Mouse (Mus musculus) adipocyte (in vitro differentiated cells): Measurements from ENCODE around the gene Gpr3.

Source experiments
- DNase-seq: peaks from one replicate; pipeline ENCODE4 v3.0.0-alpha.2; 2016; ENCODE audit warnings: low spot score

The Gpr3 gene

DNA sequence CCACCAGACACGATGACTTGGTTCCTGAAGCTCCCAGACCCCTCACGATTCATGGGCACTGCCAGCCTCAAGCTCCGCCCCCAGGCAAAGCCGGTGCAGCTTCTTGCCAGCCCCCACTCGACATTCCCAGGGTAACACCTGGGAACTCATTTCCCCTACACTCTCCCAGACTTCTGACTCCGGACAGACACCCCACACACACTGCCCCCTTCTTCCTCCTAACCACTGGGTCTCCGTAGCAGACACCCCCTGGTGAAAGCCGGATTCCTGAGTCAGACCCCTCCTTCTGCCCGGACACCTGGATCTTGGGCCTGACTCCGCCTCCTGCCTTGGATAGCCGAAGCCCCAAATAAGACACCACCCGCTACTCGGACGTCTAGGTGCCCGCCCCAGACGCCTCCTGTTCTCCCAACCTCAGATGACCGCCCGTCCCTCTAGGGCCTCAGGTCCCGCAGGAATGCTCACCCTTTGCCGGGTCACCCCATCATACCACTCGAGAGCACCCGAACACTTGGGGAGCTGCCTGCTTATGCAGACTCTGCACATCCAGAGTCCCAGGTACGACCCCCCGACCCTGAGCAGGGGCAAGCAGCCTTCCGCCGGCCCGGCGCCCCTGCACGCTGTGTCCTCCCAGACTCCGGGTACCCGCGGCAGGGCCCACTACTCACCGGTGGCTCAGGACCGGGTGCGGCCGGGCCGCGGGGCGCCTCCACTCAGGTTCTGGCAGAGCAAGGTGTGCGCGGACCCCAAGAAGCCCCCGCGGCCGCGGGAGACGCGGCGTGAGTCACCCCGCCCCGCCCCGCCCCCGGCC, at the start of gene Gpr3, which contains the start of gene Cd164l2:
Gene Gpr3 (minus strand): TSS at position 786 of the 811 bp plus-strand sequence.
Gene Cd164l2 (plus strand): TSS at position 381 of the 811 bp plus-strand sequence.
- no peak for DNase-seq

DNA sequence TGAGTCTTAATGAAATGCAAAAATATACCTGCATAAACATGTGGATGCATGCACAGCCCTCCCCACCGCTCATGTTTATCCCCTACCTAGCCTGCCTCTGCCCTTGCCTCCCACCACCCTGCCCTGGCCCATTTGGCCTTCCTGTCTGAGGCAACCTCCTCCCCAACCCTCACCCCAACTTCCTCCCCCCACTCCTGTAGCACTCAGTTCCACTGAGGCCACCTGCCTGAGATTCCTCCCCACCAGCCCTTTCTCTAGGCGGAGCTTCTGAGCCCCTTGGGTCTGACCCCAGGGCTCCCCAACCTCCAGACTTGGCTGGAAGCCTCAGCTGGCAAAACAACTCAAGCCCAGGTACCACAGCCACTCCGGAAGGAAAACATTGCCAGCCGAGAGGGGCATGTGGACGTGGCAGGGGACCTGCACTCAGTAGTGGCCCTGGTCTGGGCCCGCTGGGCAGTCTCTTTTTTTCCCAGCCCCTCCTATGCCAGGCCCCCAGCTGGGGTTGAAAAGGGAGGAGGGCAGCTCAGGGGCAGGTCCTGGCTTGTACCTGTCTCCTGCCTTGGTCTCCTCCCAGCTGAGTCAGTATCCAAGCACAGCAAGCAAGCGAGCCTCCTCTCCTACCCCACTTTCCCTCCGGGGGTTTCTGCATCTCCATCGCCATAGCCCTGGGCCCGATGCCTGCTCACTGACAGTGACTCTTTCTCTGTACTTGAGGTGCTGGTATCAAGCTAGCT, 49.5 kb upstream of the Gpr3 start:
- DNase-seq: no peak

- DNase-seq: no peak
These were observed 45.6 kb upstream of the Gpr3 start for GRCm38 (mm10) chr4:133257798-133258408.

- DNase-seq: no peak
These were observed 44.9 kb upstream of the Gpr3 start for GRCm38 (mm10) chr4:133257230-133257629.

- DNase-seq: no peak
These were observed 44.5 kb upstream of the Gpr3 start for GRCm38 (mm10) chr4:133256820-133257219.

DNA sequence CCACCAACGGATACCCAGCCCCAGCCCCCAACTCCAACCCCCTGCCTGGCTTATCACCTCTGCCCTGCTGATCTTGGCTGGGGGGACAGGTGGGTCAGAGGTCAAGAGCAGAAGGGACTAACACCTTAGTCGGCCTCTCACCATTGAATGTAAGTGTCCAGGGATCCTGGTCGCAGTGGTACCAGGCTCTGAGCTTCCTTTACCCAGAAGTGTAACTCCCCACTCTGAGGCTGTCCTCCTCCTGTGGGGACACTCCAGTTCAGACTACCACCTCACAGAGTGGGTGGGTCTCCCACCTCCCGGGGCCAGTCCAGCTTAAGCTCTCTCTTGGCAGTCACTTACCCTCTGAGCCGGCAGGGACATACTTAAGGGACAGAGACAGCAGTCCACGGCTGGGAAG, 43.1 kb upstream of the Gpr3 start:
- no peak for DNase-seq

DNA sequence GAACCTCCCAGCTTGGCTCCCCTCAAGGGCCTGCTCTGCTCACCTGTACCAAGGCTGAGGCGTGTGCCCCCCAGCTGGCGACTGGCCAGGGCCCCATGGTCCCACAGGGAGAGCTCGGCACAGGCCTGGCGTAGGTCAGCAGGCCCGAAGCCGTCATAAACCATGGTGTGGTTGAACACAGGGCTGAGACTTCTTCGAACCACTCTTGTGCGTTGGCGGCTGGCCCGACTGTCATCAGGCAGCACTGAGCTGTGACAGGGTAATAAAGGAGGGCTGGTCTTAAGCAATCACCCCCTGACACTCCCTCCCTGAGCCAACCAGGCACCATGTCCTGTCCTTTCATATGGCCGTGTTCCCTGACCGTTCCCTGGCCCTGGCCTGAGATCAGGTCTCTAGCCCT, 41.1 kb upstream of the Gpr3 start:
- DNase-seq: peak; percentile 33

DNA sequence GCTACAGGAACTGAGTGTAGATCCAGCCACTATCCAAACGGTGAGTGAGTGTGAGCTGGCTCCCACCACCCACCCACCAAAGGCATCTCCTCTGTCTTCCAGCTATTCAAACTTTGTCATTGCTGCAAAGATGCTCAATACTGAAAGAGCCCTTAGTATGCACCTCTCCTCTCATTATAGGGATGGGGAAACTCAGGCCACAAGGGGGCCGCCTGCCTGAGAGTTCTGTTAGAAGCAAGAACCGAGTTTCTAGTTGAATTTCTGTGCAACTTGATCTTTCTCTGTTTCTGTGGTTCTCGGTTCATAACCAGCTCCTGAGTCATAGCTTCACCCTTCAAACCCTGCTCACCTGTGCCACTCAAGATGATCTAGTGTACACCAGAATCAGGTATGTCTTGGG, 39.8 kb upstream of the Gpr3 start:
- DNase-seq: no peak

- no peak for DNase-seq
These were observed 38.9 kb upstream of the Gpr3 start for GRCm38 (mm10) chr4:133251214-133251613.

DNA sequence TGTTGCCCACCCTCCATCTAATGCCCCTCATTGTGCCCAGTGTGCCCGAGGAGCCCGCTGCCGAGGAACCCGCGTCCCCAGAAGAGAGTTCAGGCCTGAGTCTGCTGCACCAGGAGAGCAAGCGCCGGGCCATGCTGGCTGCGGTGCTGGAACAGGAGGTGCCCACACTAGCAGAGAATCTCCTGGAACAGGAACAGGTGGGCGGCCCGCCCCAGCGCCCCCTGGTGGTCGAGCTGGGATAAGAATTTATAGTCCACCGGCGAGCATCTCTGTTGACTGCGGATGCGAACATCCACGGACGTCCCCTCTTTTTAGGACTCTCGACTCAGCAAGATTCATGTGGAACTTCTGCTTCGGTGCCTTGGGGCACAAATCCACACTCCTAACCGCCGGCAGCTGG, 38.3 kb upstream of the Gpr3 start:
- no peak for DNase-seq

DNA sequence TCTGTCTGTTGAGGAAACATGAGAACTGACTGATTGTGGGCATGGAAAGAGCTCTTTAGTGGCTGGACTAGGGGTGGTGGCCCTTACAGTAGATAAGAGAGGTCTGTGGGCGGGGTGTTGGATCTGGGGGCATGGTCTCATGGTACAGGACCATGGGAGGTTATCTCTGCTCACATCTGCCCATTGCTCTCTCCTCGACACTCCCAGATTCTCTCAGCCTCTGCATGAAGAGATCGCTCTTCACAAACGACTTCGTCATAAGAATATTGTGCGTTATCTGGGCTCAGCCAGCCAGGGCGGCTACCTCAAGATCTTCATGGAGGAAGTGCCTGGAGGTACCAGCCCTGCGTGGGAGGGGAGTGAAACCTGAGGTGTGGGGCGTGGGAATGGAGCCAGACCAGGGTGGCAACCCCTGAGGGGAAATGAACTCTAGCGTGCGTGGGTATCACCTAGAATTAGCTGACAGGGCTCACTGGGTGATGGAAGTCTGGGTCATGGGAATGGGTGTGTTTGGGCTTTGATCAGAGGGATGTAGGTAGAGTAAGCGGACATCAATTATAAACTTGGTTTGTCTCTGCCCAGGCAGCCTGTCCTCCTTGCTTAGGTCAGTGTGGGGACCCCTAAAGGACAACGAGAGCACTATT, 35.6 kb upstream of the Gpr3 start:
- no peak for DNase-seq

DNA sequence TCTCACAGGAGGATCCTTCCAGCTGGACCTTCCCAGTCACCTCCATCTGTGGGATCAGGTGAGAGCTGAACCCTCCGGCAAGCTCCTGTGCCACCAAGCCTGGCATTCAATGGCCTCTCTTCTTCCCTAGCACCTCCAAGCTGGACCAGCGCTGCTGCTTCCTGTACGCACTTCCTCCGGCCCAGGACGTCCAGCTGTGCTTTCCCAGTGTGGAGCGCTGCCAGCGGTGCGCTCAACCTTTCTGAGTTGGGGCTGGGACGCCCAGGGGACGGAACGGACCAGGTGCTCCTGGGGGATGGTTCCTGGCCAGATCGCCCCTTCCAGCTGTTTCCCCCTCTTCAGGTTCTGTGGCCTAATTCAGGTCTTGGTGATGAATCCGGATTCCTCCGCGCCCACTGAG, 34.7 kb upstream of the Gpr3 start:
- DNase-seq: no peak

GRCm38 (mm10) chr4:133244289-133244688, 32.0 kb upstream of the Gpr3 start:
- DNase-seq: no peak

GRCm38 (mm10) chr4:133243538-133243937, 31.2 kb upstream of the Gpr3 start:
- DNase-seq: no peak

DNA sequence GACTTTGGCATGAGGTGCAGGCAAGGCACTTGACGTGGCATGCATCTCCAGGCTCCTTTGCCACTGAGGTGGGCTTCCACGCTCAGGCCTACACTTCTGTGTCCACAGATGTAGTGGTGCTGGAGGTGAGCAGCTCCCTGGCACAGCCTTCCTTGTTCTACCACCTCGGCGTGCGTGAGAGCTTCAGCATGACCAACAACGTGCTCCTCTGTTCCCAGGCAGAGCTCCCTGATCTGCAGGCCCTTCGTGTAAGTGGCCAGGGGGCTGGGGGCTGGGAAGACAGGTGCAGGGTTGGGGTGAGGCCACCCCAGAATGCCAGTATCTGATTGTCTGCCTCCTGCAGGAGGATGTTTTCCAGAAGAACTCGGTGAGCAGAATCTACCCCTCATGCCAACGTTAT, 30.4 kb upstream of the Gpr3 start:
- DNase-seq: no peak

GRCm38 (mm10) chr4:133241910-133242309, 29.6 kb upstream of the Gpr3 start:
- DNase-seq: no peak

GRCm38 (mm10) chr4:133240934-133241908, 28.9 kb upstream of the Gpr3 start:
- DNase-seq: peak; percentile 84

- peak; percentile 97 for DNase-seq
These were observed 28.2 kb upstream of the Gpr3 start, which contains the start of gene Map3k6 for GRCm38 (mm10) chr4:133240490-133240921. Gene Map3k6, plus strand, starts transcription at chr4:133240818.

GRCm38 (mm10) chr4:133237911-133238310, 25.6 kb upstream of the Gpr3 start:
- DNase-seq: no peak

- no peak for DNase-seq
These were observed 23.1 kb upstream of the Gpr3 start for GRCm38 (mm10) chr4:133235415-133235814.

GRCm38 (mm10) chr4:133234771-133235170, 22.4 kb upstream of the Gpr3 start:
- DNase-seq: no peak
